Mouse (Mus musculus): ENCODE data around the gene Hbb-bh1. TPM values are rescaled to one million over a fixed set of nuclear protein-coding genes. Genes with fewer than 3 reads are reported as not detected.
"Not testable (repeated sequence)": the region's sequence is repeated elsewhere in the genome, so short reads cannot be mapped to it uniquely, and the experiment has no call there.

The Hbb-bh1 gene
- polyA plus RNA-seq, 1 experiment from 2014 or later, result 2,995 TPM

DNA sequence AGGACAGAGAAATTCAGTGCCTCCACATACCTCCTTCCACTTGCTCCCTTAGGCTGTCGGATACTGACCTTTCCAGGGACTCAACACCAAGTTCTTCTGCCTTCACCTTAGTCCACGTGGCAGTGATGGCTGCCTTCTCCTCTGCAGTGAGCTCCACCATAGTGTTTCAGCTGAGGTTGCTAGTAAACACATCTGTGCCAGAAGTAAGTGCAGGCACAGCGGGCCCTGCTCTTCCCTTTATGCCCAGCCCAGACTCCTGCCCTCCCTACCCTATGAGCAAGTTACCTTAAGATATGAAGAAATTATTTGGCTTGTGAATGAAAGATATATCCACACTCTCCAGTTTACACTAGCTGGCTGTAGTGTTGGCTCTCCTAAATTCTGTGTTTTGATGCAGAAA, 2.7 kb downstream of the Hbb-bh1 start, which contains the start of gene Hbb-bh2:
Gene Hbb-bh2 (minus strand): TSS at position 253 of the 400 bp plus-strand sequence.
- 80% methylated on average over 3 of the region's 3 CpGs for WGBS
- Histone ChIP-seq H3K36me3 (replicated peaks) (no peaks in the 10 kb centered on the region), H3K9me3 (no peaks in the 10 kb centered on the region)

DNA sequence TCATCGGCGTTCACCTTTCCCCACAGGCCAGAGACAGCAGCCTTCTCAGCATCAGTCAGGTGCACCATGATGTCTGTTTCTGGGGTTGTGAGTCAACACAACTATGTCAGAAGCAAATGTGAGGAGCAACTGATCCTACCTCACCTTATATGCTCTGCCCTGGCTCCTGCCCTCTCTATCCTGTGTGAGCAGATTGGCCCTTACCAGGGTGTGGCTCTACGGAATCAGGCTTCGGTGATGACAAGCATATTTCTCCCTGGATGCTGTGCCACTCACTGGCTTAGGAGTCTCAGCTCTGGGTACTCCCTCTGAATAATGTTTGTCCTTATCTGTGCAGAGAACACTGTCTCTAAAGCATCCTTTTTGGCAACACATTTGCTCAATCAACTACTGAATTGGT, 15.2 kb downstream of the Hbb-bh1 start, which contains the start of gene Hbb-bs:
Gene Hbb-bs (minus strand): TSS at position 289 of the 400 bp plus-strand sequence.
- H3K4me1 ChIP-seq, result no peaks in the 10 kb centered on the region
- H3K36me3 ChIP-seq (replicated peaks), result no peaks in the 10 kb centered on the region
- no peaks in the 10 kb centered on the region for H3K27me3 ChIP-seq (replicated peaks; ENCODE audit: low read depth, poor library complexity, severe bottlenecking)
- DNase-seq (ENCODE audit: low spot score), result no peak
- 94% methylated on average over 4 of the region's 4 CpGs for WGBS
- no peaks in the 10 kb centered on the region for H3K9me3 ChIP-seq
- no peak within 1 kb of the TSS for H3K4me3 ChIP-seq
- no peak within 1 kb of the TSS for H3K27ac ChIP-seq (replicated peaks)

More for the DNA sequence above, 2.7 kb downstream of the Hbb-bh1 start, which contains the start of gene Hbb-bh2:
- H3K4me3 ChIP-seq, result no peak within 1 kb of the TSS
- no peaks in the 10 kb centered on the region for H3K27me3 ChIP-seq (replicated peaks; ENCODE audit: low read depth, poor library complexity, severe bottlenecking)
- DNase-seq (ENCODE audit: low spot score), result no peak
- no peaks in the 10 kb centered on the region for H3K4me1 ChIP-seq
- no peak within 1 kb of the TSS for H3K27ac ChIP-seq (replicated peaks)

DNA sequence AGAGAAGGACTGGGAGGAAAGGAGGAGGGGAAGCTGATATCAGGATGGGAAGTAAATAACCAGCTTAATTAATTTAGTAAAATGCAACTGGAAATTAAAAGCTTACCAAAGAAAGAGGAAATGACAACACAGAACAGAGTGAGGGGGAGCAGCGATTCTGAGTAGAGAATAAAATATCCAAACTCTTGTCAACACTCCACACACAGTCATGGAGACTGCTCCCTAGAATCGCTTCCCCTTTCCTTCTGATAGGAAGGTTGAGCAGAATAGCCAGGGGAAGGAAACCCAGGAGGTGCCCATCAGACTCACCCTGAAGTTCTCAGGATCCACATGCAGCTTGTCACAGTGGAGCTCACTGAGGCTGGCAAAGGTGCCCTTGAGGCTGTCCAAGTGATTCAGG, 15.8 kb downstream of the Hbb-bh1 start:
- no CpG with 5 or more reads among the region's 2 CpGs for WGBS
- H3K4me1 ChIP-seq; H3K27me3 ChIP-seq (replicated peaks; ENCODE audit: low read depth, poor library complexity, severe bottlenecking); H3K9me3 ChIP-seq; H3K27ac ChIP-seq (replicated peaks); H3K36me3 ChIP-seq (replicated peaks); H3K4me3 ChIP-seq; DNase-seq (ENCODE audit: low spot score): not testable (repeated sequence)

DNA sequence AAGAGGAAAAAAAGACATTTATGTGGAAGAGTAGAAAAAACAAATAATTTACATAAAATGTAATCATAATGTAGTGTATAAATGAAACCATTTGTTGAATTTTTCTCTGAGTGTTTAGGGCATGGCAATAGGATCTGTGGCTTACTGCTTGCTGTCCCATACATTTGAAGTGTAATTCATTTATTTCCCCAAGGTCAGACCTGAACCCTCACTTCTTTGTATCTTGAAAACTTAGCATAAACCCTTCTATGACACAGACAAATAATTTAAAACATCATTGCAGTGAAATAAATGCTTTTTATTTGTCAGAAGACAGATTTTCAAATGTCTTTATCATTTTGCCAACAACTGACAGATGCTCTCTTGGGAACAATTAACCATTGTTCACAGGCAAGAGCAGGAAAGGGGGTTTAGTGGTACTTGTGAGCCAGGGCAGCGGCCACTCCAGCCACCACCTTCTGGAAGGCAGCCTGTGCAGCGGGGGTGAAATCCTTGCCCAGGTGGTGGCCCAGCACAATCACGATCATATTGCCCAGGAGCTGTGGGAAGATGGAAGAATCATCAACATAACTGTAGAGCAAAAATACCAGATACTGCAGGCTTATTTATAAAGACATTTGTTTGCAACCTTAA, 16.6 kb downstream of the Hbb-bh1 start:
- Histone ChIP-seq H3K4me3 (no peak overlapping the region), H3K27ac (replicated peaks) (no peak overlapping the region), H3K27me3 (replicated peaks; ENCODE audit: low read depth, poor library complexity, severe bottlenecking) (no peaks in the 10 kb centered on the region), H3K9me3 (no peaks in the 10 kb centered on the region), H3K4me1 (no peaks in the 10 kb centered on the region), H3K36me3 (replicated peaks) (no peaks in the 10 kb centered on the region)
- 54% methylated on average over 3 of the region's 3 CpGs for WGBS
- no peak for DNase-seq (ENCODE audit: low spot score)

DNA sequence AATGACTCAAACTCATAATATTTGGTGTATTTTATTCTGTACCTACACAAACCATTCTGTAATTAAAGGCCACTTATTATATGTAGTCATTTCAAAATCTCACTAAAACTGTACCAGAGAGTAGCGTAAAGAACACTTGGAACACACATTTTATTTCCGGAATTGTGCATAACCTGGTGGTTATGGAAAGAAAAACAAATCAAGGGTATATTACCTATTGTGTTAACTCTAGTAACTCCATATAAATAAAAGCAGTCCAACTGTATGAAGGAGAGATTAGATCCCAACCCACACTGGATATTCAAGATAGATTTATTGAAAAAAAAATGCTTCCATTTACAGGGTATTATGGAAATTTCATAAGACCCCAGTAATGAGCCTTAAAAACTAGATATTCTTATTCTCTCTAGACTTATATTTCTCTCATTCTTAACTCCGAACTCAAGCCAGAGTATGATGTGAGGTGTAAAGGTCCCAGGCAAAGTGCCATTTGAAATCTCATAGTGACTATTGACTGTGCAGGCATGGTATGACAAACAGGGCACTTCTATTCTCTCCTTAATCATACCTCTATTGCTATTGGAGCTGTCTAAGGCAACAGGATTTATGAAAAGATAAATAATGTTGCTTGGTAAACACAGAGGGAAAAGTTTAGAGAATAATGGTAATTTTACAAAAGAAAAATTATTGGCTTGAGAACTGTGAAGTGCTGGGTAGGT, 17.3 kb downstream of the Hbb-bh1 start:
- H3K36me3 ChIP-seq (replicated peaks), result no peaks in the 10 kb centered on the region
- H3K27ac ChIP-seq (replicated peaks), result no peak overlapping the region
- H3K4me1 ChIP-seq, result no peaks in the 10 kb centered on the region
- no peak for DNase-seq (ENCODE audit: low spot score)
- no peaks in the 10 kb centered on the region for H3K27me3 ChIP-seq (replicated peaks; ENCODE audit: low read depth, poor library complexity, severe bottlenecking)
- no peaks in the 10 kb centered on the region for H3K9me3 ChIP-seq
- H3K4me3 ChIP-seq, result no peak overlapping the region
- 94% methylated on average over 3 of the region's 3 CpGs for WGBS

DNA sequence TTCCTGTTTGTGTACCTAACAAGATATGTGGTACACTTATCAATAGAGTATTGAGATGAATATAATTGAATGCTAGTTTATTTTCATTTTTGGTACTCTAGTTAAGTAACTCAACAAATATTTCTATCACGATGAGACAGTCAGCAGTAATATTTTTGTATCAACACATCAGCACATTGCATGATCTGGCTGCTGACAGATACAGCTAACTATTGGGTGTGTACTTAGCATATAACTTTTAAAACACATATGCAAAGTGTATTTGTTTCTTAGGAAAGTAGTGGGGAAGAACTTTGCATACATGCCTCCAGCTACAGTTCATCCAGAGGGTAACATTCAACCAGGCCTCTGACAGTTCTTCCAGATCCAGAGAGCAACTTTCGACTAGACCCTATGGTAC, 18.4 kb downstream of the Hbb-bh1 start:
- H3K36me3 ChIP-seq (replicated peaks), result no peaks in the 10 kb centered on the region
- no peak for DNase-seq (ENCODE audit: low spot score)
- 82% methylated on average over 2 of the region's 2 CpGs for WGBS
- H3K27me3 ChIP-seq (replicated peaks; ENCODE audit: low read depth, poor library complexity, severe bottlenecking), result no peaks in the 10 kb centered on the region
- no peak overlapping the region for H3K27ac ChIP-seq (replicated peaks)
- no peak overlapping the region for H3K4me3 ChIP-seq
- no peaks in the 10 kb centered on the region for H3K4me1 ChIP-seq
- no peaks in the 10 kb centered on the region for H3K9me3 ChIP-seq

DNA sequence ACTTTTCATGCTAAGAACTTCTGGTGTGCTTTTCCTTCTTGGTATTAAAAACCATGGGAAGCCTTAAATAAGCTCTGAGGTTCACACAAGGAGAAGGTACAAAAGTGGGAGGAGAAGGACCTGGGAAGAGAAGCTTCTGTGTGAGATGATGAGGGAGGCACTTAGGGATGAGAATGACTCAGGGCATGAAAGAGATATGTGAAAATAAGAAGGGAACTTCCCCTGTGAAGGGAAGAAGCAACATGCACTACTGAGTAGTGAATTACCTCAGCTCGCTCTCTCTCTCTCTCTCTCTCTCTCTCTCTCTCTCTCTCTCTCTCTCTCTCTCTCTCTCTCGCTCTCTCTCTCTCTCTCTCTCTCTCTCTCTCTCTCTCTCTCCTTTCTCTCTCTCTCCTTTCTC, 27.9 kb downstream of the Hbb-bh1 start:
- H3K4me3 ChIP-seq; H3K27me3 ChIP-seq (replicated peaks; ENCODE audit: low read depth, poor library complexity, severe bottlenecking); H3K4me1 ChIP-seq; H3K27ac ChIP-seq (replicated peaks); H3K36me3 ChIP-seq (replicated peaks); DNase-seq (ENCODE audit: low spot score); H3K9me3 ChIP-seq: not testable (repeated sequence)
- 82% methylated on average over 1 of the region's 2 CpGs for WGBS

DNA sequence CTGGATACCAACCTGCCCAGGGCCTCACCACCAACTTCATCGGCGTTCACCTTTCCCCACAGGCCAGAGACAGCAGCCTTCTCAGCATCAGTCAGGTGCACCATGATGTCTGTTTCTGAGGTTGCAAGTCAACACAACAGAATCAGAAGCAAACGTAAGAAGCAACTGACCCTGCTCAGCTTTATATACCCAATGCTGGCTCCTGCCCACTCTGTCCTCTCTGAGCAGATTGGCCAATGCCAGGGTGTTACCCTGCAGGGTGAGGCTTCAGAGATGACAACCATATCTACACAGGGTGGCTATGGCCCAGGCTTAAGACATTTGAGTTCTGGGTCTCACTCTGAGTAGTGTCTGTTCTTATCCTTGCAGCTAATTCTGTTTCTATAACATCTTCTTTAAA, 29.2 kb downstream of the Hbb-bh1 start, which contains the start of gene Hbb-bt:
Gene Hbb-bt (minus strand): TSS at position 231 of the 400 bp plus-strand sequence.
- no peak for DNase-seq (ENCODE audit: low spot score)
- Histone ChIP-seq H3K27ac (replicated peaks) (no peak within 1 kb of the TSS), H3K9me3 (no peaks in the 10 kb centered on the region), H3K27me3 (replicated peaks; ENCODE audit: low read depth, poor library complexity, severe bottlenecking) (no peaks in the 10 kb centered on the region), H3K4me3 (no peak within 1 kb of the TSS), H3K36me3 (replicated peaks) (no peaks in the 10 kb centered on the region), H3K4me1 (no peaks in the 10 kb centered on the region)
- 91% methylated on average over 3 of the region's 3 CpGs for WGBS

DNA sequence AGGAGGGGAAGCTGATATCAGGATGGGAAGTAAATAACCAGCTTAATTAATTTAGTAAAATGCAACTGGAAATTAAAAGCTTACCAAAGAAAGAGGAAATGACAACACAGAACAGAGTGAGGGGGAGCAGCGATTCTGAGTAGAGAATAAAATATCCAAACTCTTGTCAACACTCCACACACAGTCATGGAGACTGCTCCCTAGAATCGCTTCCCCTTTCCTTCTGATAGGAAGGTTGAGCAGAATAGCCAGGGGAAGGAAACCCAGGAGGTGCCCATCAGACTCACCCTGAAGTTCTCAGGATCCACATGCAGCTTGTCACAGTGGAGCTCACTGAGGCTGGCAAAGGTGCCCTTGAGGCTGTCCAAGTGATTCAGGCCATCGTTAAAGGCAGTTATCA, 29.8 kb downstream of the Hbb-bh1 start:
- H3K36me3 ChIP-seq (replicated peaks); H3K27ac ChIP-seq (replicated peaks); H3K9me3 ChIP-seq; DNase-seq (ENCODE audit: low spot score); H3K4me1 ChIP-seq; H3K4me3 ChIP-seq; H3K27me3 ChIP-seq (replicated peaks; ENCODE audit: low read depth, poor library complexity, severe bottlenecking): not testable (repeated sequence)
- WGBS, result no CpG with 5 or more reads among the region's 3 CpGs

DNA sequence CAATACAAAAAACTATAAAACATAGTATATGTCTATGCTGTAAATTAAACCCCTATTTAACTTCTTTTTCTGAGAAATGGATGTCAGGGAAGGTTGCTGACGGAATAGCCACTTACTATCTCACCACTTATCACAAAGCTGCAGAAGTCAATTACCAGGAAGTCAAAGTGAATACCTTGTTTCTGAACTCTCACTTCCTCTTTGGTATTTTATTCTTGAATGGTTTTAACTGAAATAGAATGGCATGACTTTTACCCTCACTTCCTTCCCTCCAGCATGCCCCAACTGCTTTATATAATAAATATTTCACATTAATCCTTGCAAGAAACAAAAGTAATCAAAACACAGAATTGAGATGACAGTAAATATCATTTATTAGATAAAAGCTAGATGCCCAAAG, 30.8 kb downstream of the Hbb-bh1 start:
- Histone ChIP-seq H3K27ac (replicated peaks) (no peak overlapping the region), H3K36me3 (replicated peaks) (no peaks in the 10 kb centered on the region), H3K27me3 (replicated peaks; ENCODE audit: low read depth, poor library complexity, severe bottlenecking) (no peaks in the 10 kb centered on the region), H3K9me3 (no peaks in the 10 kb centered on the region), H3K4me3 (no peak overlapping the region), H3K4me1 (no peaks in the 10 kb centered on the region)
- DNase-seq (ENCODE audit: low spot score), result no peak
- WGBS, result 67% methylated on average over 1 of the region's 1 CpGs

DNA sequence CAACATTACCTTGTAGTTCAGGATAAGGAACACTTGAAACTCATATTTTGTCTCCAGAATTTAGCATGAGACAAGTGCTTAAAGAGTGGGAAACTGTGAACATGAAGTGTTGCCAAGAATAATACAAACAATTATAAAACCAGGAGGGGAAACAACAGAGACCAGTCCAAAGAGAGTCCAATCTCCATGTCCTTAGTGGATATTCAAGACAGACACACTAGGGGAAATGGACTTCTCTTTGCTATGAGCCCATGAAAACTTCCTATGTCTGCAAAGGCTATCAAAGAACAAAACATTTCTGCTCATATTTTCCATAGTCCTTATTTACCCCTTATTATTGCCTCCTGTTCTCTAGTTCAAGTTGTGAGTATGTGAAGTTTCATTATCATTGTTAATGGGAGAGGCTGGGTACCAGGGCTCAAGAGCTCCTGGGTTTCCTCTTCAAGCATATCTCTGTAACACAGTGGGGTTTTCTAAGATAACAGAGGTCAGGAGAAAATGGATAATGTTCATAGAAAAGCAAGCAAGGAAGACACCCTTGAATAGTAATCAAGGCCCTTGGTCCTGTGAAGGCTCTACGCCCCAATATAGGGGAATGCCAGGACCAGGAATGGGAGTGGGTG, 31.6 kb downstream of the Hbb-bh1 start:
- no peaks in the 10 kb centered on the region for H3K9me3 ChIP-seq
- H3K4me1 ChIP-seq, result no peaks in the 10 kb centered on the region
- H3K36me3 ChIP-seq (replicated peaks), result no peaks in the 10 kb centered on the region
- no peak overlapping the region for H3K4me3 ChIP-seq
- H3K27ac ChIP-seq (replicated peaks), result no peak overlapping the region
- 86% methylated on average over 1 of the region's 1 CpGs for WGBS
- H3K27me3 ChIP-seq (replicated peaks; ENCODE audit: low read depth, poor library complexity, severe bottlenecking), result no peaks in the 10 kb centered on the region
- no peak for DNase-seq (ENCODE audit: low spot score)

DNA sequence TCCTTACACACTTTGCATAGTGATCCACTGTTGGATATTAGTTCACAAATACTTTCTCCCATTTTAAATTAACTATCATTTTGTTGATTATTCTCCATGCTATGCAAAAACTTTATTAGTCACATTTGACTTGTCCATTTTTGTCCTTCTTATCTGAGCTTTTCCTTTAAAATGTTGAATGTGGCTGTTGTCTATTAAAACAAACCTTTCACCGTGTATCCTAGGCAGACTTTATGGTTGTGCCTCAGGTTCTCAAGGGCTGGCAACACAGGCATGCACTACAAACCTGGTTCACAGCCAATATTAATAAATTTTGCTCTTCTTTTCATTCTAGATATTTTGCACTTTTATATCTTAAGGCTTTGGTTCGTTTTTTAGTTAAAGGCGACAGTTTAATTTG, 32.2 kb downstream of the Hbb-bh1 start:
- Histone ChIP-seq H3K4me3 (no peak overlapping the region), H3K36me3 (replicated peaks) (no peaks in the 10 kb centered on the region), H3K4me1 (no peaks in the 10 kb centered on the region), H3K27me3 (replicated peaks; ENCODE audit: low read depth, poor library complexity, severe bottlenecking) (no peaks in the 10 kb centered on the region), H3K27ac (replicated peaks) (no peak overlapping the region), H3K9me3 (no peaks in the 10 kb centered on the region)
- 80% methylated on average over 3 of the region's 3 CpGs for WGBS
- no peak for DNase-seq (ENCODE audit: low spot score)

DNA sequence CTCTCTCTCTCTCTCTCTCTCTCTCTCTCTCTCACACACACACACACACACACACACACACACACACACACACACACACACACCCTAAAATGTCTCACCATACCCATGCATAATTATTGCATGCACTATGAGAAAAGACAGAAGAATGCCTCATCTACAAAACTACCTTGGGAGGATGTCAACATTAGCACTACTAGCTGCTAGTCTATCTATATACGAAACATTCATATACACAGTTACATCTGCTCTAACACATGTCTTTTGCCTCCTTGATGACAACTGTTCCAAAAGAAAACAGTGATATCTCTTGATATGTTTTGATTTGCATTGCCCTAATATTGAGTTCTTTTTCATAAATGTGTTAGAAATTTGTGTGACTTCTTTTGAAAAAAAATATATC, 32.7 kb downstream of the Hbb-bh1 start:
- no peaks in the 10 kb centered on the region for H3K9me3 ChIP-seq
- no peaks in the 10 kb centered on the region for H3K27me3 ChIP-seq (replicated peaks; ENCODE audit: low read depth, poor library complexity, severe bottlenecking)
- H3K36me3 ChIP-seq (replicated peaks), result no peaks in the 10 kb centered on the region
- DNase-seq (ENCODE audit: low spot score), result no peak
- H3K4me3 ChIP-seq, result no peak overlapping the region
- H3K27ac ChIP-seq (replicated peaks), result no peak overlapping the region
- H3K4me1 ChIP-seq, result no peaks in the 10 kb centered on the region
- 93% methylated on average over 1 of the region's 1 CpGs for WGBS

Data from embryonic facial prominence, embryonic 10.5 days (tissue).